Mouse (Mus musculus): ENCODE measurements around the gene Cln5. TPM values are rescaled to one million over a fixed set of nuclear protein-coding genes. Genes with fewer than 3 reads are reported as not detected.

The Cln5 gene
- polyA plus RNA-seq, 1 experiment, result 24.9 TPM

DNA sequence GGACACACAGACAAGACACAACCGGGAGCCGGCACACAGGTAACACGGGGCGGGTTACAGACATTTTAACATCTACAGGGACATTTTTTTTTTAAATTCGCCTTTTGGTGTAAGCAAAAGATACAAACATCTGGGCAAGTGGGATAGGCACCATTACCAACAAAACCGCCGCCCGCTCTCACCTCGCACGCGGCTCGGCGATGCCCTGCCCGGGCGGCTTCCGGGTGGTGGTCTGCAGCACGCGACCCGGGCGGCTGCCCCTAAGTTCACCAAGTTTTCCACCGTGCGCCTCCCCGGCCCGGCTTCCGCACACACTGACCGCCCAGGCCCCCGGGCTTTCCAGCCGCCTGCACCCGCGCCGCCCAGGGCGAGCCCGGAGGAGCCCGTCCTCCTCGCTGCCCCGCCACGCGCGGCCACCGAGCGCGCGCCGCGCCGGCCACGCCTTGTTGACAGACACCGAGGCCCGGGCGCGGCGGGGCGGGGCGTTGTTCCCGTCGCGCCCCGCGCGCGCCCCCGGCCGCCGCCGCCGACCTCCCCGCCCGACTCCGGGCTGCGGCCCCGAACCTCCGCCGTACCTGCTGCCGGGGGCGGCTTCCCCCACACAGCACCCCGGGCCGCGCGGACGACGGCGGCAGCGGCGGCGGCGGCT, 28.7 kb downstream of the Cln5 start:
- DNase-seq, result peak; percentile 93
- Histone ChIP-seq H3K27me3 (replicated peaks; ENCODE audit: control insufficient read depth, insufficient read depth, low read length) (no peaks in the 10 kb centered on the region), H3K4me3 (ENCODE audit: insufficient read depth, low read depth, low read length) (peak overlapping the region; percentile 89), H3K27ac (ENCODE audit: insufficient read depth, low read depth, low read length) (peak overlapping the region; percentile 99), H3K4me1 (ENCODE audit: control insufficient read depth, insufficient read depth, low read length) (peaks cover 25% of the 10 kb centered on the region; the same call in 1 of the 2 replicates), H3K36me3 (ENCODE audit: control insufficient read depth, insufficient read depth, low read length) (peaks cover 3% of the 10 kb centered on the region; the same call in 1 of the 2 replicates)
- 1% methylated on average over 82 of the region's 86 CpGs for WGBS
- TF ChIP-seq POLR2A (IDR thresholded peaks at IDR 0.05; ENCODE audit: low read depth, low read length) (no peak), CTCF (conservative IDR thresholded peaks at IDR 0.05; ENCODE audit: insufficient read depth, insufficient read length, low read depth, low read length) (no peak)

DNA sequence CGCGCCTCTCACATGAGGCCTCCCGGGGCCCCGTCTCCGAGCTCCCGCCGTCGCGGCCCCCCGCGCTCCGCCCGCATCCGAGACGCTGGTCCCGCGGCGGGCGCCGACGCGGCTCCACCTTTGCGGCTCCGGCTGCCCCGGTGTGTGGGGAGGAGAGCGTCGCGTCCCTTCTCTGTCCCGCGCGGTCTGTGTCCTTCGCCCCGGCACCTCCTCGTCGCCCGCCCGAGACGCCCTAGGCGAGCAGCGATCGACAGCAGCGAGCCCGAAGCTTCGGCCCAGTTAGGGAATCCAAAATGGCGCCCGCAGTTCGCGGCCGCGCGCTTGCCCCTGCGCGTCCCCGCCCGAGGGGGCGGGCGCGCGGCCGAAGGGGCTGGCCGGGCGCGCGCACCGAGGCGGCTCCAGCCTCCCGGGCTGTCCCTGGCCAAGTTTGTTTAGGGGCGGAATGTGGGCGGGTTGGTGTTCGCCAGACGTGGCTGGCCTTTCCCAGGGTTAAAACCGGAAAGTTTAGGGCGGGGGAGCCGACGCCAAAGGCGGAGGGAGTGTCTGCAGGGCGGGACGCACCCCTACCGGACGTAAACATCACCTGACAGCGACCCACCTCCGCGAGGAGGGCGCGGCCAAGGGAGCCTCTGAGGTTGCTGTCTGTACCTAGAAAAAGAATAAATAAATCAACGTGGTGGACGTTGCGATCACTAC, 29.4 kb downstream of the Cln5 start, which contains the start of gene Fbxl3:
Gene Fbxl3, minus strand, starts transcription at position 329 of the 696 bp plus-strand sequence.
- H3K4me1 ChIP-seq (ENCODE audit: control insufficient read depth, insufficient read depth, low read length), result peaks cover 26% of the 10 kb centered on the region; the same call in 1 of the 2 replicates
- H3K4me3 ChIP-seq (ENCODE audit: insufficient read depth, low read depth, low read length), result peak within 1 kb of the TSS; percentile 89
- under 1% methylated on average over 86 of the region's 88 CpGs for WGBS
- no peaks in the 10 kb centered on the region for H3K27me3 ChIP-seq (replicated peaks; ENCODE audit: control insufficient read depth, insufficient read depth, low read length)
- DNase-seq, result peak; percentile 99
- TF ChIP-seq CTCF (conservative IDR thresholded peaks at IDR 0.05; ENCODE audit: insufficient read depth, insufficient read length, low read depth, low read length) (no peak), POLR2A (IDR thresholded peaks at IDR 0.05; ENCODE audit: low read depth, low read length) (peak; percentile 5)
- H3K36me3 ChIP-seq (ENCODE audit: control insufficient read depth, insufficient read depth, low read length), result peaks cover 3% of the 10 kb centered on the region; the same call in 1 of the 2 replicates
- H3K27ac ChIP-seq (ENCODE audit: insufficient read depth, low read depth, low read length), result peak within 1 kb of the TSS; percentile 99

DNA sequence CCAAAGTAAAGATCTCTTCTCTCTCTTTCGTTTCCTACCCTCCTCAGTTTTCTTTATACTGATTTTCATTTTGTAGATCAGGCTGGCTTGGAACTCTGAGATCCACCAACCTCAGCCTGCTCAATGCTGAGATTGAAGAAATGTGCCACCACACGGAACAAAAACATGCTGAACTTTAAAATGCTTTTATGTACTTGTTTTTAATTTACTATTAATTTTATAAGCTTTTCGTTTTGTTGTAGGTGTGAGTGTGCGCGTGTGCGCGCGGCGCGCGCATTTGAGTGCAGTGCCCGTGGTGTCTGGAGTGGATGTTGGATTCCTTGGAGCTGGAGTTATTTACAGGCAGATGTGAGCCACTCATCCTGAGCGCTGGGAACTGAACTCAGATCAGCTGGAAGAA, 30.3 kb downstream of the Cln5 start:
- 76% methylated on average over 13 of the region's 13 CpGs for WGBS
- H3K4me3 ChIP-seq (ENCODE audit: insufficient read depth, low read depth, low read length), result no peak overlapping the region
- H3K27me3 ChIP-seq (replicated peaks; ENCODE audit: control insufficient read depth, insufficient read depth, low read length), result no peaks in the 10 kb centered on the region
- no peak overlapping the region; the same call in 1 of the 2 replicates for H3K27ac ChIP-seq (ENCODE audit: insufficient read depth, low read depth, low read length)
- peaks cover 22% of the 10 kb centered on the region; the same call in 1 of the 2 replicates for H3K4me1 ChIP-seq (ENCODE audit: control insufficient read depth, insufficient read depth, low read length)
- H3K36me3 ChIP-seq (ENCODE audit: control insufficient read depth, insufficient read depth, low read length), result no peaks in the 10 kb centered on the region
- no peak for TF ChIP-seq CTCF (conservative IDR thresholded peaks at IDR 0.05; ENCODE audit: insufficient read depth, insufficient read length, low read depth, low read length)
- TF ChIP-seq POLR2A (IDR thresholded peaks at IDR 0.05; ENCODE audit: low read depth, low read length), result no peak
- DNase-seq, result no peak

DNA sequence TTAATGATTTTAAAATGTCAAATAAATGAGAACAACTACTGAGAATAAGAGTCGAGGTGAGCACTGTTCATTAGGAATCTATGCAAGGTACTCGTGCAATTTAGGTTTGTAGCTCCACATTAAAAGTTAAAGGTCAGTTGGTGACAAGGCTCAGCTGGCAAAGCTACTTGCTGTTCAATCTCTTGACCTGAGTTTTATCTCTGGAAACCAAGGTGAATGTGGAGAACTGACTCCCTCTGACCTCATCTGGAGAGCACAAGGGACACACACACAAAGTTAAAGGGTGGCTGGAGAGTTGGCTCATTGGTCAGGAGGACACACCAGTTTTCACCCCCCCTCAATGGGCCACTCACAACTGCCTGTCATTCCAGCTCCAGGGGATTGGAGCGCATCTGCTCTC, 31.2 kb downstream of the Cln5 start:
- no peak for DNase-seq
- TF ChIP-seq POLR2A (IDR thresholded peaks at IDR 0.05; ENCODE audit: low read depth, low read length), result no peak
- no peak for TF ChIP-seq CTCF (conservative IDR thresholded peaks at IDR 0.05; ENCODE audit: insufficient read depth, insufficient read length, low read depth, low read length)
- no peaks in the 10 kb centered on the region for H3K36me3 ChIP-seq (ENCODE audit: control insufficient read depth, insufficient read depth, low read length)
- 45% methylated on average over 3 of the region's 3 CpGs for WGBS
- peaks cover 22% of the 10 kb centered on the region; the same call in 1 of the 2 replicates for H3K4me1 ChIP-seq (ENCODE audit: control insufficient read depth, insufficient read depth, low read length)
- peak overlapping the region; percentile 46; the same call in 1 of the 2 replicates for H3K27ac ChIP-seq (ENCODE audit: insufficient read depth, low read depth, low read length)
- no peaks in the 10 kb centered on the region for H3K27me3 ChIP-seq (replicated peaks; ENCODE audit: control insufficient read depth, insufficient read depth, low read length)
- H3K4me3 ChIP-seq (ENCODE audit: insufficient read depth, low read depth, low read length), result no peak overlapping the region

DNA sequence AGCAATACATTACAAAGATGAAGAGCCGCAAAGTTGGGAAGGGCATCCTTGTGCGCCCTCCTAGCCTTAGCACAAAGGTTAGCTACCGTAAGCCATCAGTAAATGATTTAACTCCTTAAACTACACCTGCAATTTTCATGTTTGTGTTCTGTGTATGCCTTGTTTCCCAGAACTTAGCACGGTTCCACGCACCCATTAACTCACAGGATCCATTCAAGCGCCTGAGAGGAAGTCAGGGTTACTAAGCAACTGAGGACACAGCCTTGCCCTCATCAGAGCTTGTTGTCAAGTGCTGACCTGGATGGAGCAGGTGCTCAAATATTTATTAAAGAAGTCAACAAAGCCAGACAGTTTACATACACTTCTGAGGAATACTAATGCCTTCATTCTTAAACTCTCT, 32.2 kb downstream of the Cln5 start:
- H3K4me3 ChIP-seq (ENCODE audit: insufficient read depth, low read depth, low read length), result no peak overlapping the region
- H3K4me1 ChIP-seq (ENCODE audit: control insufficient read depth, insufficient read depth, low read length), result peaks cover 18% of the 10 kb centered on the region; the same call in 1 of the 2 replicates
- no peaks in the 10 kb centered on the region for H3K27me3 ChIP-seq (replicated peaks; ENCODE audit: control insufficient read depth, insufficient read depth, low read length)
- WGBS, result 39% methylated on average over 6 of the region's 6 CpGs
- no peak for TF ChIP-seq CTCF (conservative IDR thresholded peaks at IDR 0.05; ENCODE audit: insufficient read depth, insufficient read length, low read depth, low read length)
- TF ChIP-seq POLR2A (IDR thresholded peaks at IDR 0.05; ENCODE audit: low read depth, low read length), result no peak
- H3K36me3 ChIP-seq (ENCODE audit: control insufficient read depth, insufficient read depth, low read length), result no peaks in the 10 kb centered on the region
- DNase-seq, result peak; percentile 93
- H3K27ac ChIP-seq (ENCODE audit: insufficient read depth, low read depth, low read length), result no peak overlapping the region; the same call in 1 of the 2 replicates

DNA sequence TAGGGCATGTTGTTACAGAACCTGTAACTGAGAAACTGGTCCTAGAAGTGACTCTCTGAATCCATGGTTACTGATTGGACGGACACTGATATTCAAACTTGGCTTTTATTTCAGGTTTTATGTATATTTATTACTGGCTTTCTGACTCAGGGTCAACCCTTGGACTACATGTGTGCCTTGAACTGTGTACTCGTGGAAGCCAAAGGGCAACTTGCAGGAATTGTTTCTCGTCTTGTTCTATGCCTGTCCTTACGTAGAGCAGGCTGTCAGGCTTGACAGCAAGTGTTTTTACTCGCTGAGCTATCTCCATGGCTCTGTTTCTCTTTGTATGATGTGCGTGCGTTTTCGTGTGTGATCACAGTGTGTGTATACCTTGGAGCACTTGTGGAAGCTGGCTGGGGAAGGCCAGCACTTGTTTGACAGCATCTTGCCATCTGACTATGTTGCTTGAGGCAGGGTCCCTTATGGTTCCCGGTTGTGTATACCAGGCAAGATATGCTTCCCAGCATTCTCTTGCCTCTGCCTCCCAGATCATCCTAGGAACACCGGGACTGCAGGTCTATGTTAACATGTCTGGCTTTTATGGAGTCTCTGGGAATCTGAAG, 32.8 kb downstream of the Cln5 start:
- TF ChIP-seq CTCF (conservative IDR thresholded peaks at IDR 0.05; ENCODE audit: insufficient read depth, insufficient read length, low read depth, low read length), result no peak
- no peak for TF ChIP-seq POLR2A (IDR thresholded peaks at IDR 0.05; ENCODE audit: low read depth, low read length)
- DNase-seq, result peak; percentile 77
- H3K4me1 ChIP-seq (ENCODE audit: control insufficient read depth, insufficient read depth, low read length), result peaks cover 18% of the 10 kb centered on the region; the same call in 1 of the 2 replicates

More for the DNA sequence above, 32.8 kb downstream of the Cln5 start:
- H3K36me3 ChIP-seq (ENCODE audit: control insufficient read depth, insufficient read depth, low read length), result no peaks in the 10 kb centered on the region
- no peaks in the 10 kb centered on the region for H3K27me3 ChIP-seq (replicated peaks; ENCODE audit: control insufficient read depth, insufficient read depth, low read length)
- no peak overlapping the region for H3K4me3 ChIP-seq (ENCODE audit: insufficient read depth, low read depth, low read length)
- H3K27ac ChIP-seq (ENCODE audit: insufficient read depth, low read depth, low read length), result peak overlapping the region; percentile 88
- WGBS, result 57% methylated on average over 10 of the region's 10 CpGs

All from kidney, adult 2 months (tissue).